Mouse (Mus musculus) MEL (cell line): ENCODE measurements around the gene Prim1. TPM values are rescaled to one million over a fixed set of nuclear protein-coding genes. Genes with fewer than 3 reads are reported as not detected.

Source experiments
- DNase-seq: peaks from one replicate; pipeline ENCODE4 v3.0.0; 2011; ENCODE audit warnings: low read depth, low spot score
- H3K27ac ChIP-seq: 2 replicates; pipeline ENCODE4 v1.5.1; 2012; ENCODE audit warnings: low read depth, mild to moderate bottlenecking, control low read depth, low read length, moderate library complexity; ENCODE audit not compliant: control insufficient read depth
- H3K27me3 ChIP-seq, 2 experiments: fragments of 150-350 bp in 1 of 2; sonication (generic) in 1 of 2; 2 replicates each; pipeline ENCODE4 v1.6.1; 2012; ENCODE audit warnings: low read length in 2 of 2, mild to moderate bottlenecking in 2 of 2, improper control_type of control experiment in 1 of 2, moderate library complexity in 1 of 2; ENCODE audit not compliant: insufficient read depth in 2 of 2, control insufficient read depth in 1 of 2
- H3K36me3 ChIP-seq, 2 experiments: 2 replicates each; pipeline ENCODE4 v1.6.1; 2012 to 2014; ENCODE audit warnings: low read length in 2 of 2, improper control_type of control experiment in 1 of 2, inconsistent platforms in 1 of 2, mild to moderate bottlenecking in 1 of 2; ENCODE audit not compliant: insufficient read depth in 2 of 2, control insufficient read depth in 1 of 2
- H3K4me1 ChIP-seq, 2 experiments: fragments of 150-350 bp in 1 of 2; sonication (generic) in 1 of 2; 2 replicates each; pipeline ENCODE4 v1.6.1; 2012; ENCODE audit warnings: low read length in 2 of 2, improper control_type of control experiment in 1 of 2, mild to moderate bottlenecking in 1 of 2; ENCODE audit not compliant: insufficient read depth in 2 of 2, control insufficient read depth in 1 of 2
- H3K4me3 ChIP-seq, 2 experiments: fragments of 150-350 bp in 1 of 2; sonication (generic) in 1 of 2; 2 replicates each; pipeline ENCODE4 v1.5.1; 2012; ENCODE audit warnings: low read depth in 2 of 2, low read length in 2 of 2, mild to moderate bottlenecking in 2 of 2, moderate library complexity in 2 of 2, control low read depth in 1 of 2, improper control_type of control experiment in 1 of 2; ENCODE audit not compliant: control insufficient read depth in 1 of 2, insufficient read depth in 1 of 2
- H3K79me2 ChIP-seq: 2 replicates; pipeline ENCODE4 v1.6.1; 2012; ENCODE audit warnings: mild to moderate bottlenecking, low read length, moderate library complexity; ENCODE audit not compliant: control insufficient read depth, poor library complexity, insufficient read depth
- H3K9ac ChIP-seq: 2 replicates; pipeline ENCODE4 v1.6.1; 2012; ENCODE audit warnings: low read depth, mild to moderate bottlenecking, control low read depth, low read length, moderate library complexity; ENCODE audit not compliant: control insufficient read depth, poor library complexity, severe bottlenecking
- H3K9me3 ChIP-seq: fragments of 150-350 bp; sonication (generic); replicated peaks from 2 replicates; pipeline ENCODE4 v1.6.1; 2012; ENCODE audit warnings: mild to moderate bottlenecking, low read length, improper control_type of control experiment, moderate library complexity; ENCODE audit not compliant: insufficient read depth
- BHLHE40 ChIP-seq: IDR thresholded peaks from 2 replicates; pipeline ENCODE4 v1.6.1; 2012; ENCODE audit warnings: low read depth, mild to moderate bottlenecking, inconsistent platforms, low read length, improper control_type of control experiment, borderline replicate concordance
- CHD2 ChIP-seq: IDR thresholded peaks from 2 replicates; pipeline ENCODE4 v1.6.1; 2011; ENCODE audit warnings: low read length, improper control_type of control experiment
- ELF1 ChIP-seq: IDR thresholded peaks from 2 replicates; pipeline ENCODE4 v1.6.1; 2014; ENCODE audit warnings: low read depth, mild to moderate bottlenecking, inconsistent platforms, low read length, improper control_type of control experiment, moderate library complexity
- EP300 ChIP-seq, 2 experiments: IDR thresholded peaks; 2 replicates each; pipeline ENCODE4 v1.6.1; 2011; ENCODE audit warnings: improper control_type of control experiment in 2 of 2, low read length in 2 of 2, low read depth in 1 of 2, mild to moderate bottlenecking in 1 of 2
- GATA1 ChIP-seq: IDR thresholded peaks from 2 replicates; pipeline ENCODE4 v1.6.1; 2011; ENCODE audit warnings: low read depth, low read length, improper control_type of control experiment
- HCFC1 ChIP-seq: IDR thresholded peaks from 2 replicates; pipeline ENCODE4 v1.6.1; 2012; ENCODE audit warnings: low read depth, mild to moderate bottlenecking, inconsistent platforms, low read length, improper control_type of control experiment, moderate library complexity
- JUND ChIP-seq: IDR thresholded peaks from 2 replicates; pipeline ENCODE4 v1.6.1; 2011; ENCODE audit warnings: low read depth, mild to moderate bottlenecking, improper control_type of control experiment, low read length
- MAFK ChIP-seq: IDR thresholded peaks from 2 replicates; pipeline ENCODE4 v1.6.1; 2011; ENCODE audit warnings: low read depth, mild to moderate bottlenecking, low read length, improper control_type of control experiment, borderline replicate concordance
- MAX ChIP-seq: IDR thresholded peaks from 2 replicates; pipeline ENCODE4 v1.6.1; 2011; ENCODE audit warnings: low read length, improper control_type of control experiment
- MAZ ChIP-seq: IDR thresholded peaks from 2 replicates; pipeline ENCODE4 v1.6.1; 2012; ENCODE audit warnings: low read depth, mild to moderate bottlenecking, inconsistent platforms, low read length, improper control_type of control experiment
- MYC ChIP-seq: IDR thresholded peaks from 2 replicates; pipeline ENCODE4 v1.6.1; 2011; ENCODE audit warnings: low read depth, mild to moderate bottlenecking, low read length, improper control_type of control experiment, moderate library complexity
- NELFE ChIP-seq: IDR thresholded peaks from 2 replicates; pipeline ENCODE4 v1.6.1; 2011; ENCODE audit warnings: low read depth, low read length, improper control_type of control experiment
- POLR2A ChIP-seq, 2 experiments: IDR thresholded peaks; 2 replicates each; pipeline ENCODE4 v1.6.1; 2011 to 2012; ENCODE audit warnings: low read length in 2 of 2, mild to moderate bottlenecking in 2 of 2, control low read depth in 1 of 2, improper control_type of control experiment in 1 of 2, low read depth in 1 of 2, moderate library complexity in 1 of 2; ENCODE audit not compliant: control insufficient read depth in 1 of 2, insufficient read depth in 1 of 2, poor library complexity in 1 of 2
- POLR2AphosphoS2 ChIP-seq: IDR thresholded peaks from 2 replicates; pipeline ENCODE4 v1.6.1; 2011; ENCODE audit warnings: low read length, improper control_type of control experiment
- RAD21 ChIP-seq: IDR thresholded peaks from 2 replicates; pipeline ENCODE4 v1.6.1; 2011; ENCODE audit warnings: mild to moderate bottlenecking, low read depth, low read length, improper control_type of control experiment
- SIN3A ChIP-seq: IDR thresholded peaks from 2 replicates; pipeline ENCODE4 v1.6.1; 2012; ENCODE audit warnings: low read length, improper control_type of control experiment, inconsistent platforms
- TAL1 ChIP-seq: IDR thresholded peaks from 2 replicates; pipeline ENCODE4 v1.6.1; 2012; ENCODE audit warnings: mild to moderate bottlenecking, inconsistent platforms, low read length, moderate library complexity, mixed read lengths
- TBP ChIP-seq: IDR thresholded peaks from 2 replicates; pipeline ENCODE4 v1.8.0; 2011; ENCODE audit warnings: low read depth, low read length, improper control_type of control experiment
- TCF12 ChIP-seq: IDR thresholded peaks from 2 replicates; pipeline ENCODE4 v1.6.1; 2014; ENCODE audit warnings: low read depth, mild to moderate bottlenecking, inconsistent platforms, low read length, improper control_type of control experiment, moderate library complexity
- USF2 ChIP-seq, 2 experiments: IDR thresholded peaks; 2 replicates each; pipeline ENCODE4 v1.6.1; 2011 to 2012; ENCODE audit warnings: improper control_type of control experiment in 2 of 2, low read length in 2 of 2, borderline replicate concordance in 1 of 2, inconsistent platforms in 1 of 2, low read depth in 1 of 2, mild to moderate bottlenecking in 1 of 2; ENCODE audit not compliant: insufficient read depth in 1 of 2
- ZC3H11A ChIP-seq: IDR thresholded peaks from 2 replicates; pipeline ENCODE4 v1.6.1; 2012; ENCODE audit warnings: low read depth, mild to moderate bottlenecking, inconsistent platforms, low read length, improper control_type of control experiment
- ZKSCAN1 ChIP-seq: IDR thresholded peaks from 2 replicates; pipeline ENCODE4 v1.6.1; 2012; ENCODE audit warnings: low read depth, mild to moderate bottlenecking, inconsistent platforms, low read length, improper control_type of control experiment, moderate library complexity
- ZNF384 ChIP-seq: IDR thresholded peaks from 2 replicates; pipeline ENCODE4 v1.6.1; 2012; ENCODE audit warnings: low read depth, mild to moderate bottlenecking, inconsistent platforms, low read length, improper control_type of control experiment
- polyA plus RNA-seq, 2 experiments: library from polyadenylated mRNA; stranded (reverse) in 1 of 2; unstranded in 1 of 2; fragments of >175 nt in 1 of 2; fragments of >200 nt in 1 of 2; gene quantifications; 2 replicates each; pipeline versions ENCODE4 v1.2.1 to v1.2.4; 2012; ENCODE audit warnings: low replicate concordance in 2 of 2, low read depth in 1 of 2; ENCODE audit not compliant: insufficient read length in 2 of 2, insufficient read depth in 1 of 2, missing spikeins in 1 of 2
- total RNA-seq: library from RNA; depleted of rRNA; stranded (reverse); fragments of 300-350 nt; gene quantifications from 2 replicates; pipeline ENCODE4 v1.2.3, GENCODE M21; 2012

Gene Prim1
- total and polyA plus RNA-seq, 3 experiments, result 71.5 to 74.0 TPM; not detected in 1

- DNase-seq, result no peak
- H3K9me3 ChIP-seq, result no peaks in the 10 kb centered on the region
- H3K9ac ChIP-seq, result no peak overlapping the region
- TF ChIP-seq USF2 (IDR thresholded peaks at IDR 0.05; ENCODE audit: borderline replicate concordance in 1 of 2, insufficient read depth in 1 of 2, low read depth in 1 of 2, low read length in 2 of 2) (no peak), NELFE (no peak), HCFC1 (no peak), CHD2 (no peak), JUND (no peak), EP300 (IDR thresholded peaks at IDR 0.05; ENCODE audit: low read depth in 1 of 2, low read length in 2 of 2) (no peak), MAZ (no peak), MAX (no peak), ZNF384 (no peak), POLR2AphosphoS2 (no peak), ZC3H11A (no peak), TAL1 (no peak), POLR2A (IDR thresholded peaks at IDR 0.05; ENCODE audit: control insufficient read depth in 1 of 2, insufficient read depth in 1 of 2, low read depth in 1 of 2, low read length in 2 of 2, poor library complexity in 1 of 2) (no peak), TCF12 (no peak), RAD21 (no peak), ELF1 (no peak), BHLHE40 (no peak), TBP (no peak)
- no peaks in the 10 kb centered on the region for H3K4me1 ChIP-seq
- H3K4me3 ChIP-seq, result no peak overlapping the region
- H3K36me3 ChIP-seq, result peaks cover 4 to 18% of the 10 kb centered on the region in 2 experiments
- H3K27ac ChIP-seq, result no peak overlapping the region
- H3K27me3 ChIP-seq, result no peaks in the 10 kb centered on the region
- H3K79me2 ChIP-seq, result no peaks in the 10 kb centered on the region
Observed at GRCm38 (mm10) chr10:128023496-128023895, 8.5 kb downstream of the Prim1 start.

DNA sequence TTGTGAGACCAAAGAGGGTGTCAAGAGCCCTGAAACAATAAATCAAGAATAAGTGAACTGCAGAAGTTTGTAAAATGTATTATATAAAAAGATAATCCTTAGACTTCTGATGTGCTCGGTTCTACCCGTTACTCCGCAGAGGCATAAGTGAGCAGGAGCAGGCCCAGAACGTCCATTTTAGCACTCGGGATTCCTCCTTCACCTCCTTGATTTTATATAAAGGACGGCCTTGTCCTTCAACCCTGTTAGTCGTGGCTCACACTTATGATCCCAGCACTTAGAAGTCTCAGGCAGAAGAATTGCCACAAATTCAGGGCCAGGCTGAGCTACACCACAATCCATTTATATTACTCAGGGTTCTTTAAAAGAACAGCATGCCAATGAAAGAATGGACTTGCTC lies 15.0 kb downstream of the Prim1 start:
- Histone ChIP-seq H3K9me3 (no peaks in the 10 kb centered on the region), H3K27ac (no peak overlapping the region), H3K4me3 (no peak overlapping the region), H3K27me3 (no peaks in the 10 kb centered on the region), H3K9ac (no peak overlapping the region), H3K36me3 (peaks cover 5 to 9% of the 10 kb centered on the region in 2 experiments), H3K4me1 (no peaks in the 10 kb centered on the region), H3K79me2 (no peaks in the 10 kb centered on the region; the same call in 1 of the 2 replicates)
- TF ChIP-seq ELF1 (no peak), SIN3A (no peak), ZC3H11A (no peak), RAD21 (no peak), USF2 (IDR thresholded peaks at IDR 0.05; ENCODE audit: borderline replicate concordance in 1 of 2, insufficient read depth in 1 of 2, low read depth in 1 of 2, low read length in 2 of 2) (no peak), TBP (no peak), GATA1 (no peak), CHD2 (no peak), MAX (no peak), MAFK (no peak), ZKSCAN1 (no peak), POLR2AphosphoS2 (no peak), JUND (no peak), TAL1 (no peak), NELFE (no peak), MYC (no peak)
- DNase-seq, result no peak
